In the genomic region with DNA sequence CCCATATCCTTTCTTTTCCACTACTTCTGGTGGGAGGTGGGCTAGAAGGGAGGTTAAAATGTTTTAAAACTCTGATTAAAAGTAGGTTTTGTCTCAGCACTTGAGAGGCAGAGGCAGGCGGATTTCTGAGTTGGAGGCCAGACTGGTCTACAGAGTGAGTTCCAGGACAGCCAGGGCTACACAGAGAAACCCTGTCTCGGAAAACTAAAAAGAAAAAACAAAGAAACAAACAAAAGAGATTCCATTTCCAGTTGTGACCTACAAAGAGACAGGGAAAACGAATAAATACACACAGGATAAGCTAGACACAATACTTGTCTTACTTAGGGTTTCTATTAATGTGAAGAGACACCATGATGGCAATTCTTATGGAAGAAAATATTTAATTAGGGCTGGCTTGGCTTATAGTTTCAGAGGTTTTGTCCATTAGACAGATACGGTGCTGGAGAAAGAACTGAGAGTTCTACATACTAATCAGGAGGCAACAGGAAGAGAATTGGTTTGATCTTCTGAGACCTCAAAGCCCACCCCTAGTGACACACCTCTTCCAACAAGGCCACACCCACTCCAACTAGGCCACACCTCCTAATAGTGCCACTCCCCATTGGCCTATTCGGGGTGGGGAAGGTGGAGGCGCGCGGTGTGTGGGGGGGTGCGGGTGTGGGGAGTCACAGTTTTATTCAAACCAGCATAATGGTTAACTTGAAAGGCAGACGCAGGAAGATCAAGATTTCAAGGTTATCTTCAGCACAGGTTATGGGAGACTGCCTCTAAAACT, we compare ENCODE assay signal across 16 mouse cellular contexts. TPM values are rescaled to one million over a fixed set of nuclear protein-coding genes. Genes with fewer than 3 reads are reported as not detected.
DNase-seq lines count a peak whose midpoint lies in the region; ATAC-seq and TF ChIP-seq lines count a peak whose summit lies in the region.
"Had no signal": no experiment of that assay in that cellular context is flagged by ENCODE, and none has a peak within 500 bp of the region (broad histone marks: within the 10 kb centered on the region; RNA-seq: fewer than 3 reads in every experiment).

No protein-coding gene starts in this region.

- peak; percentile 27 to 55 for DNase-seq in kidney, postnatal 25 days
- DNase-seq in kidney, adult 18-20 months = no peak
- DNase-seq in CD8-positive naive resting alpha-beta T cell, adult 2 months (ENCODE audit: low read depth in 2 of 2, low spot score in 2 of 2) = peak; percentile 44 to 69
- peak; percentile 81 for DNase-seq in liver
- peak; percentile 55 for DNase-seq in stomach, postnatal 0 days (ENCODE audit: low spot score)
- DNase-seq in forebrain, embryonic 10.5 days (ENCODE audit: extremely low spot score, low spot score) = no peak
- no peak for DNase-seq in heart, adult 8-10 months (ENCODE audit: low spot score)
- DNase-seq in right cerebral cortex, postnatal 4 days = no peak
- DNase-seq: cerebellum, adult 11-12 months had no signal

- no peaks in the 10 kb centered on the region for H3K36me3 ChIP-seq in stomach, postnatal 0 days (ENCODE audit: control insufficient read depth, insufficient read depth, low read length)
- H3K36me3 ChIP-seq in forebrain, embryonic 10.5 days (replicated peaks) = peaks cover 3% of the 10 kb centered on the region
- H3K36me3 ChIP-seq: lung, embryonic 15.5 days had no signal

- WGBS in stomach, postnatal 0 days = 31% methylated on average over 10 of the region's 10 CpGs
- WGBS in forebrain, embryonic 10.5 days = 38% methylated on average over 10 of the region's 10 CpGs

- H3K4me1 ChIP-seq in stomach, postnatal 0 days (replicated peaks; ENCODE audit: control insufficient read depth, insufficient read depth) = no peaks in the 10 kb centered on the region
- peaks cover 19% of the 10 kb centered on the region for H3K4me1 ChIP-seq in forebrain, embryonic 10.5 days

- no peak for TF ChIP-seq EP300 in stomach, postnatal 0 days (optimal IDR thresholded peaks at IDR 0.05)

- H3K27me3 ChIP-seq in stomach, postnatal 0 days (ENCODE audit: control insufficient read depth, insufficient read depth, low read length) = no peaks in the 10 kb centered on the region
- no peaks in the 10 kb centered on the region for H3K27me3 ChIP-seq in forebrain, embryonic 10.5 days (ENCODE audit: poor library complexity, severe bottlenecking)
- H3K27me3 ChIP-seq: lung, embryonic 15.5 days had no signal

- H3K9ac ChIP-seq in stomach, postnatal 0 days (ENCODE audit: low read length) = no peak overlapping the region
- H3K9ac ChIP-seq: lung, embryonic 15.5 days had no signal

- no peak overlapping the region for H3K4me3 ChIP-seq in stomach, postnatal 0 days (ENCODE audit: low read depth, low read length)
- H3K4me3 ChIP-seq in forebrain, embryonic 10.5 days = no peak overlapping the region
- H3K4me3 ChIP-seq: lung, embryonic 15.5 days had no signal

- H3K4me2 ChIP-seq in stomach, postnatal 0 days (replicated peaks; ENCODE audit: low read depth) = no peak overlapping the region
- H3K4me2 ChIP-seq: lung, embryonic 15.5 days had no signal

- no peak for TF ChIP-seq CTCF in stomach, postnatal 0 days (IDR thresholded peaks at IDR 0.05; ENCODE audit: low read depth)

- no peaks in the 10 kb centered on the region for H3K9me3 ChIP-seq in stomach, postnatal 0 days (ENCODE audit: control insufficient read depth, low read length)
- H3K9me3 ChIP-seq in forebrain, embryonic 10.5 days = no peaks in the 10 kb centered on the region
- H3K9me3 ChIP-seq: lung, embryonic 15.5 days had no signal

- ATAC-seq in stomach, postnatal 0 days (ENCODE audit: low FRiP score, low TSS enrichment) = no peak

- no peak overlapping the region for H3K27ac ChIP-seq in stomach, postnatal 0 days (replicated peaks)
- H3K27ac ChIP-seq in forebrain, embryonic 10.5 days = no peak overlapping the region
- H3K27ac ChIP-seq: lung, embryonic 15.5 days had no signal

RNA-seq across cellular contexts. Expression of gene Vkorc1, which starts 3.0 kb away (rescaled TPM):
- 123 and 130 TPM in 2 replicates for polyA plus RNA-seq in stomach, postnatal 0 days (2015; fragmentation: Nextera tagmentation; extraction: Ambion mirVana)
- polyA plus RNA-seq in forebrain, embryonic 10.5 days (2016; fragmentation: Nextera tagmentation; extraction: Ambion mirVana) = 32.2 and 41.4 TPM in 2 replicates
- total RNA-seq in heart, adult 8-10 months (2022) = 10 to 100 TPM; 14.2 to 19.1 (median 17.3) TPM

RNA-seq across cellular contexts. Expression of gene Gm21974, which starts 3.1 kb away (rescaled TPM):
- not detected in 2 replicates for polyA plus RNA-seq in stomach, postnatal 0 days (2015; fragmentation: Nextera tagmentation; extraction: Ambion mirVana)
- polyA plus RNA-seq in forebrain, embryonic 10.5 days (2016; fragmentation: Nextera tagmentation; extraction: Ambion mirVana) = not detected in 2 replicates
- under 1 TPM in 1 of 4 experiments, not detected in 3; 0.34 TPM for total RNA-seq in heart, adult 8-10 months (2022)
- total RNA-seq: gastrocnemius, postnatal 4 days; layer of hippocampus, adult 8-10 months; left cerebral cortex, postnatal 10 days had no signal
- polyA plus RNA-seq: C2C12; heart, postnatal 0 days; lung, embryonic 15.5 days; testis, adult 2 months had no signal

RNA-seq across cellular contexts. Expression of gene Bckdk, which starts 5.5 kb away (rescaled TPM):
- polyA plus RNA-seq in stomach, postnatal 0 days (2015; fragmentation: Nextera tagmentation; extraction: Ambion mirVana) = 102 and 106 TPM in 2 replicates
- 130 and 140 TPM in 2 replicates for polyA plus RNA-seq in forebrain, embryonic 10.5 days (2016; fragmentation: Nextera tagmentation; extraction: Ambion mirVana)
- 100 to 1,000 TPM; 119 to 144 (median 142) TPM for total RNA-seq in heart, adult 8-10 months (2022)

RNA-seq across cellular contexts. Expression of gene Prss53, which starts 7.6 kb away (rescaled TPM):
- 0.23 and 0.35 TPM in 2 replicates for polyA plus RNA-seq in stomach, postnatal 0 days (2015; fragmentation: Nextera tagmentation; extraction: Ambion mirVana)
- polyA plus RNA-seq in forebrain, embryonic 10.5 days (2016; fragmentation: Nextera tagmentation; extraction: Ambion mirVana) = 0.32 and 0.49 TPM in 2 replicates
- 1 to 10 TPM in 1 of 4 experiments, under 1 TPM in 3; 0.29 to 1.6 (median 0.74) TPM for total RNA-seq in heart, adult 8-10 months (2022)

RNA-seq across cellular contexts. Expression of gene Kat8, which starts 13.9 kb away (rescaled TPM):
- 15.1 and 16.6 TPM in 2 replicates for polyA plus RNA-seq in stomach, postnatal 0 days (2015; fragmentation: Nextera tagmentation; extraction: Ambion mirVana)
- 47.4 and 49.0 TPM in 2 replicates for polyA plus RNA-seq in forebrain, embryonic 10.5 days (2016; fragmentation: Nextera tagmentation; extraction: Ambion mirVana)
- total RNA-seq in heart, adult 8-10 months (2022) = 10 to 100 TPM; 13.6 to 16.8 (median 15.3) TPM

Comparison
In these comparisons a context has a peak if more than half of its experiments do, and no peak if none do; other contexts are left out.
1. DNase-seq: peak in kidney, postnatal 25 days (2 of 2), CD8-positive naive resting alpha-beta T cell, adult 2 months (2 of 2), liver (single experiment) and stomach, postnatal 0 days (single experiment); none in kidney, adult 18-20 months (single experiment), forebrain, embryonic 10.5 days (single experiment), heart, adult 8-10 months (single experiment) and right cerebral cortex, postnatal 4 days (single experiment).